Mouse (Mus musculus) heart, postnatal 0 days (tissue): Measurements from ENCODE around the gene Fbxo3. TPM values are rescaled to one million over a fixed set of nuclear protein-coding genes. Genes with fewer than 3 reads are reported as not detected.

ENCODE experiments used
- ATAC-seq: fragments of 200-750 bp; cut with Nextera tagmentation; 2 replicates; pipeline ENCODE4 v1.8.0; 2017; ENCODE audit warnings: low read depth, moderate number of reproducible peaks, moderate library complexity; ENCODE audit not compliant: insufficient read depth
- DNase-seq: peaks from one replicate; pipeline ENCODE4 v3.0.0-alpha.2; 2016; ENCODE audit warnings: low spot score
- H3K27ac ChIP-seq: fragments of 300-500 bp; sonication (generic); 2 replicates; pipeline ENCODE4 v1.5.1; 2014; ENCODE audit warnings: low read depth, mild to moderate bottlenecking
- H3K27me3 ChIP-seq: fragments of 300-500 bp; sonication (generic); 2 replicates; pipeline ENCODE4 v1.6.1; 2014; ENCODE audit warnings: low read length, mixed read lengths; ENCODE audit not compliant: control insufficient read depth, insufficient read depth
- H3K36me3 ChIP-seq: fragments of 300-500 bp; sonication (generic); replicated peaks from 2 replicates; pipeline ENCODE4 v1.6.1; 2014; ENCODE audit warnings: low read length, mixed read lengths; ENCODE audit not compliant: control insufficient read depth, insufficient read depth
- H3K4me1 ChIP-seq: fragments of 300-500 bp; sonication (generic); 2 replicates; pipeline ENCODE4 v1.6.1; 2014; ENCODE audit warnings: antibody characterized with exemption; ENCODE audit not compliant: control insufficient read depth, insufficient read depth
- H3K4me2 ChIP-seq: fragments of 300-500 bp; sonication (generic); 2 replicates; pipeline ENCODE4 v1.6.1; 2014; ENCODE audit warnings: low read depth, mild to moderate bottlenecking, low read length, moderate library complexity
- H3K4me3 ChIP-seq: fragments of 300-500 bp; sonication (generic); 2 replicates; pipeline ENCODE4 v1.5.1; 2014; ENCODE audit warnings: low read depth, low read length
- H3K9ac ChIP-seq: fragments of 300-500 bp; sonication (generic); replicated peaks from 2 replicates; pipeline ENCODE4 v1.6.1; 2014; ENCODE audit warnings: low read depth, low read length, mixed read lengths
- H3K9me3 ChIP-seq: fragments of 300-500 bp; sonication (generic); replicated peaks from 2 replicates; pipeline ENCODE4 v1.6.1; 2016; ENCODE audit warnings: low read length; ENCODE audit not compliant: control insufficient read depth
- CTCF ChIP-seq: IDR thresholded peaks from 2 replicates; pipeline ENCODE4 v1.5.1; 2016; ENCODE audit warnings: antibody characterized with exemption, control low read depth, low read depth
- EP300 ChIP-seq: IDR thresholded peaks from 2 replicates; pipeline ENCODE4 v1.6.1; 2016; ENCODE audit warnings: antibody characterized with exemption, low read depth
- WGBS: fragments of 180-500 bp; shearing (Covaris S2); extraction: QIAGEN DNeasy Blood & Tissue Kit; methylation state at CpG from one replicate; pipeline ENCODE4 v1.1.7; 2014; 5-methylcytosine and 5-hydroxymethylcytosine counted together
- polyA plus RNA-seq: library from polyadenylated mRNA; unstranded; fragments of >200 nt; fragmentation: Nextera tagmentation; extraction: Ambion mirVana; gene quantifications from 2 replicates; pipeline ENCODE4 v1.2.1, GENCODE M21; 2015
- total RNA-seq: library from RNA; depleted of rRNA; stranded (reverse); fragments of >200 nt; gene quantifications from 2 replicates; pipeline ENCODE4 v1.2.3, GENCODE M21; 2014; ENCODE audit warnings: low replicate concordance

The Fbxo3 gene
- total and polyA plus RNA-seq, 2 experiments from 2014 or later: 43.1 to 48.8 TPM

GRCm38 (mm10) chr2:104030381-104030780 is 2.9 kb downstream of the Fbxo3 start:
- no peak overlapping the region for H3K27ac ChIP-seq
- no peaks in the 10 kb centered on the region for H3K9me3 ChIP-seq
- H3K4me1 ChIP-seq: peaks cover 15% of the 10 kb centered on the region
- H3K27me3 ChIP-seq: no peaks in the 10 kb centered on the region
- H3K4me2 ChIP-seq: no peak overlapping the region
- TF ChIP-seq EP300: no peak
- ATAC-seq: no peak
- peaks cover 13% of the 10 kb centered on the region for H3K36me3 ChIP-seq
- WGBS: 66% methylated on average over 3 of the region's 3 CpGs
- H3K4me3 ChIP-seq: no peak overlapping the region
- DNase-seq: no peak
- H3K9ac ChIP-seq: no peak overlapping the region

- peaks cover 15% of the 10 kb centered on the region for H3K4me1 ChIP-seq
Measured at GRCm38 (mm10) chr2:104032056-104032455, 4.5 kb downstream of the Fbxo3 start.

DNA sequence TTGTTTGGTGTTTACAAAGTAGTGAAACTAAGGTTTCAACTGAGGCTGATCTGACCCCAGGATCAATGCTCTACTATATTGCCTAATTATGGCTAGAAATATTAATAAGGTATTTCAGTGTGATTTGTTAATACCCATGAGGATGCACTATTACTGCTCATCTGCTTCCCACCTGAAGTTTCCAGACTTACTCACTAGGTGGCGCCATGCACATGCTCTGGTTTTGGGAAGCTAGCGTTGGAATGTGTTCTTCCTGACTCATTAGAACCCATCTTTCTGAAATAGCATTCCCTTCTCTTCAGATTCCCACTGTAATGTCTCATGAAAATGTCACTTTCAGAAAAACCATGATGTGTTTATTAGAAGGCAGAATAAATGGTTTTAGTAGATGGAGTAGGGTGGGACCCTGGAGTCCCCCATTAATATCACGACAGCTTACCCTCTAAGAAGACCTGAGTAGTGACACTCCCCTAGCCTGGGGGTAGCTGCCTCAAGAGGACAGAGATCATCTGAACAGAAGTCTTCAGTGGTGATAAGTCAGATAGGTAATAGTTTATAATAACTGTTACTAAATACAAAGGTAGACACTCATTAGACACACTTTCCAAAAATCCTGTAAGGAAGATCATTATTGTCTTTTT is 7.4 kb downstream of the Fbxo3 start:
- H3K36me3 ChIP-seq: peaks cover 45% of the 10 kb centered on the region
- WGBS: 27% methylated on average over 3 of the region's 3 CpGs

More at GRCm38 (mm10) chr2:104032056-104032455, 4.5 kb downstream of the Fbxo3 start:
- H3K4me2 ChIP-seq: no peak overlapping the region
- no peak overlapping the region for H3K27ac ChIP-seq
- H3K9ac ChIP-seq: no peak overlapping the region
- peaks cover 27% of the 10 kb centered on the region for H3K36me3 ChIP-seq
- H3K9me3 ChIP-seq: no peaks in the 10 kb centered on the region
- DNase-seq (no peak), ATAC-seq (no peak)
- WGBS: 86% methylated on average over 3 of the region's 3 CpGs
- H3K27me3 ChIP-seq: no peaks in the 10 kb centered on the region
- no peak for TF ChIP-seq CTCF
- no peak for TF ChIP-seq EP300
- H3K4me3 ChIP-seq: no peak overlapping the region

DNA sequence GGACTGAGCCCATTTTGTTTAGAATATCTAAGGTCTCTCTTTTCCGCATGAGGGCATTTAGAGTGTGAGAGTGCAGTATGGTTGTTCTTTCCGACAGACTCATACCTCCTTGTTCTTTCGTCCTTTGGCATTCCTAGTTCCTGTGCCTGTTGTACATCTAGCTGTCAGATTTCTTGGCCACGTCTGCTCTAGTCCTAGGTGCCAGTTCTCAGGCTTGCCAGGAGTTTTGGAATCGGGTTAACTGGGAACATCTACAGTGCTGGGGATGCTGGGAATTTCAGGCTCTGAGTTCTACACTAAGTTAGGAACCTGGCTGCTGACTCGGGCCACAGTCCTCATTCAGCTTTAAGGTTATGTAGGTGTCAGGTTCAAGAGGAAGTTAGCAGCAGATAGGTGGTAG is 8.1 kb downstream of the Fbxo3 start:
- peak; percentile 25 for DNase-seq
- Histone ChIP-seq H3K4me2 (no peak overlapping the region), H3K27me3 (no peaks in the 10 kb centered on the region), H3K27ac (no peak overlapping the region), H3K9me3 (no peaks in the 10 kb centered on the region), H3K9ac (no peak overlapping the region), H3K4me3 (no peak overlapping the region), H3K36me3 (peaks cover 49% of the 10 kb centered on the region), H3K4me1 (no peaks in the 10 kb centered on the region)
- TF ChIP-seq CTCF: no peak
- no peak for TF ChIP-seq EP300
- no peak for ATAC-seq
- 48% methylated on average over 6 of the region's 6 CpGs for WGBS

More for the DNA sequence above, 7.4 kb downstream of the Fbxo3 start:
- no peaks in the 10 kb centered on the region for H3K4me1 ChIP-seq
- H3K27ac ChIP-seq: no peak overlapping the region
- H3K27me3 ChIP-seq: no peaks in the 10 kb centered on the region
- no peak overlapping the region for H3K9ac ChIP-seq
- ATAC-seq (peak; percentile 51; the same call in 1 of the 2 replicates), DNase-seq (peak; percentile 68)
- H3K9me3 ChIP-seq: no peaks in the 10 kb centered on the region
- no peak overlapping the region for H3K4me2 ChIP-seq
- H3K4me3 ChIP-seq: no peak overlapping the region
- TF ChIP-seq EP300 (no peak), CTCF (peak; percentile 97)

- H3K27ac ChIP-seq: no peak overlapping the region
- H3K4me3 ChIP-seq: no peak overlapping the region
- H3K4me2 ChIP-seq: no peak overlapping the region
- peaks cover 54% of the 10 kb centered on the region for H3K36me3 ChIP-seq
- no peak overlapping the region for H3K9ac ChIP-seq
- 48% methylated on average over 3 of the region's 3 CpGs for WGBS
- H3K9me3 ChIP-seq: no peaks in the 10 kb centered on the region
- no peak for ATAC-seq
- no peak for DNase-seq
- no peaks in the 10 kb centered on the region for H3K27me3 ChIP-seq
- H3K4me1 ChIP-seq: no peaks in the 10 kb centered on the region
- TF ChIP-seq CTCF (no peak), EP300 (no peak)
Measured at GRCm38 (mm10) chr2:104036316-104036715, 8.8 kb downstream of the Fbxo3 start.

GRCm38 (mm10) chr2:104038236-104038635 is 10.7 kb downstream of the Fbxo3 start:
- no peak overlapping the region for H3K27ac ChIP-seq
- H3K36me3 ChIP-seq: peaks cover 53% of the 10 kb centered on the region
- TF ChIP-seq EP300 (no peak), CTCF (no peak)
- 69% methylated on average over 2 of the region's 2 CpGs for WGBS
- no peak for DNase-seq
- no peak for ATAC-seq
- no peak overlapping the region for H3K4me2 ChIP-seq
- no peak overlapping the region for H3K4me3 ChIP-seq
- H3K9me3 ChIP-seq: no peaks in the 10 kb centered on the region
- no peak overlapping the region for H3K9ac ChIP-seq
- no peaks in the 10 kb centered on the region for H3K27me3 ChIP-seq
- H3K4me1 ChIP-seq: no peaks in the 10 kb centered on the region
